14 mouse cellular contexts compared by ENCODE assay signal in the genomic region with DNA sequence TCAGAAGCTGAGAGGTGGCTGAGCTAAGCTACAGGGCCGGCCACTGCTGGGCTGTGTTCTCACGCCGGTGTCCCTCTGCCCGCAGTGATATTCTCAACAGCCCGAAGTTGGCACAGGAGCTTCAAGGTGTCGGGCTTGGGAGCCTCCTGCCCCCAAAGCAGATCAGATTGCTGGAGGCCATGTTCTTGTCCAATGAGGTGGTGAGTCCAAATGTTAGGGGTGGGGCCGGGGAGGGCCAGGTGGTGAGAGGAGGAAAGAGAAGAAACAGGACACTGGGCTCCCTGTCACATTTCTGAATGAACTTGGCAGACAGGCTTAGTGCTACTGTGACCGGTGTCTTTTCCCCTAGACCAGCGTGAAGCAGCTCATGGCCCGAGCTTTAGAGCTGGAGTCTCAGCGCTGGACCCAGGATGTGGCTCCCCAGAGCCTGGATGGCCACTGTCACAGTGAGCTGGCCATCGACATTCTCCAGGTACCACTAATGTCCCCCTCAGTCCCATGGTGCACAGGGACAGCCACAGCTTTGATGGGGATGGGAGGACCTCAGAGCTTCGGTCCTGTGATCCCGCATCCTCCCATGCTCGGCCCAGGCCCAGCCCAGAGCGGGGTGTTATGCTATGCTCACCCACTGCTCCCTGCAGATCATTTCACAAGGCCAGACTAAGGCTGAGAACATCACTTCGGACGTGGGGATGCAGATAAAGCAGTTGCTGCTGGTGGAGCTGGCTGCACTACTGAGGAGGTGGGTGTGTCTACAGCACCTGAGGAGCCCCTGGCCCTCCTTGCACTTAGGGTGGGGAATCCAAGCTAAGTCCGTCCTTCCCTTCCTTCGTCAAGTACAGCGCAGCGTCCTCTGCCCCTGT. TPM values are rescaled to one million over a fixed set of nuclear protein-coding genes. Genes with fewer than 3 reads are reported as not detected.
DNase-seq lines count a peak whose midpoint lies in the region; ATAC-seq and TF ChIP-seq lines count a peak whose summit lies in the region.
"Had no signal": no experiment of that assay in that cellular context is flagged by ENCODE, and none has a peak within 500 bp of the region (broad histone marks: within the 10 kb centered on the region; RNA-seq: fewer than 3 reads in every experiment).

No protein-coding gene starts in this region.

- peaks cover 69% of the 10 kb centered on the region for H3K27me3 ChIP-seq in embryonic facial prominence, embryonic 11.5 days (ENCODE audit: control insufficient read depth, insufficient read depth, low read length)

- no peaks in the 10 kb centered on the region for H3K36me3 ChIP-seq in embryonic facial prominence, embryonic 11.5 days (replicated peaks; ENCODE audit: control insufficient read depth, insufficient read depth, low read depth, low read length)
- peaks cover 58% of the 10 kb centered on the region for H3K36me3 ChIP-seq in macrophage (ENCODE audit: inconsistent target)
- H3K36me3 ChIP-seq: hindbrain, embryonic 13.5 days; limb, embryonic 13.5 days; lung, embryonic 15.5 days; midbrain, embryonic 13.5 days had no signal

- no peaks in the 10 kb centered on the region for H3K9me3 ChIP-seq in embryonic facial prominence, embryonic 11.5 days (replicated peaks; ENCODE audit: control insufficient read depth, low read length)
- H3K9me3 ChIP-seq: hindbrain, embryonic 13.5 days; limb, embryonic 13.5 days; lung, embryonic 15.5 days; midbrain, embryonic 13.5 days had no signal

- H3K27ac ChIP-seq in embryonic facial prominence, embryonic 11.5 days (replicated peaks; ENCODE audit: low read depth, low read length): no peak overlapping the region
- H3K27ac ChIP-seq in embryonic fibroblast, embryonic 13.5 days (ENCODE audit: insufficient read depth, low read length): peak overlapping the region; percentile 14; the same call in 1 of the 2 replicates
- peak overlapping the region; percentile 84 for H3K27ac ChIP-seq in macrophage
- H3K27ac ChIP-seq: hindbrain, embryonic 13.5 days; limb, embryonic 13.5 days; lung, embryonic 15.5 days; midbrain, embryonic 13.5 days had no signal

- no peak for TF ChIP-seq CTCF in embryonic fibroblast, embryonic 13.5 days (IDR thresholded peaks at IDR 0.05; ENCODE audit: borderline replicate concordance, insufficient read depth, low read length)

- DNase-seq in kidney, adult 18-20 months: peak; percentile 27
- no peak for DNase-seq in kidney, adult 8-10 months
- no peak for DNase-seq in embryonic facial prominence, embryonic 11.5 days (ENCODE audit: low spot score)
- no peak for DNase-seq in cerebellum, adult 9-11 months
- DNase-seq in layer of hippocampus, adult 11-12 months (ENCODE audit: low spot score): no peak
- DNase-seq: cerebellum, adult 11 months; right cerebral cortex, postnatal 25 days had no signal

- 0 out of 2 replicates have a peak, but pooled peaks have one; percentile 3 for ATAC-seq in embryonic facial prominence, embryonic 11.5 days (replicated peaks; ENCODE audit: insufficient number of reproducible peaks, low FRiP score, low TSS enrichment, low read depth)
- ATAC-seq: CD4-positive, CD25-positive, alpha-beta regulatory T cell, adult 4 months; midbrain, embryonic 13.5 days had no signal

- peaks cover 83% of the 10 kb centered on the region for H3K79me2 ChIP-seq in macrophage (ENCODE audit: inconsistent target)

- 16% methylated on average over 22 of the region's 22 CpGs for WGBS in embryonic facial prominence, embryonic 11.5 days
- 90% methylated on average over 22 of the region's 22 CpGs for WGBS in macrophage (ENCODE audit: missing documents)

- peaks cover 14% of the 10 kb centered on the region for H3K4me1 ChIP-seq in embryonic facial prominence, embryonic 11.5 days (ENCODE audit: control insufficient read depth, insufficient read depth, low read length)
- H3K4me1 ChIP-seq in embryonic fibroblast, embryonic 13.5 days (ENCODE audit: control insufficient read depth, insufficient read depth, low read length): peaks cover 37% of the 10 kb centered on the region

- H3K9ac ChIP-seq in embryonic facial prominence, embryonic 11.5 days (replicated peaks; ENCODE audit: low read length): no peak overlapping the region
- H3K9ac ChIP-seq: hindbrain, embryonic 13.5 days; limb, embryonic 13.5 days; lung, embryonic 15.5 days; midbrain, embryonic 13.5 days had no signal

- H3K4me3 ChIP-seq in embryonic facial prominence, embryonic 11.5 days (ENCODE audit: low read depth, low read length): no peak overlapping the region
- H3K4me3 ChIP-seq in embryonic fibroblast, embryonic 13.5 days (ENCODE audit: insufficient read depth, low read length): no peak overlapping the region
- H3K4me3 ChIP-seq in macrophage (ENCODE audit: inconsistent target): no peak overlapping the region
- H3K4me3 ChIP-seq: hindbrain, embryonic 13.5 days; limb, embryonic 13.5 days; lung, embryonic 15.5 days; midbrain, embryonic 13.5 days had no signal

- H3K4me2 ChIP-seq in embryonic facial prominence, embryonic 11.5 days (ENCODE audit: low read depth, low read length): no peak overlapping the region
- H3K4me2 ChIP-seq: hindbrain, embryonic 13.5 days; lung, embryonic 15.5 days; midbrain, embryonic 13.5 days had no signal

- TF ChIP-seq POLR2A in embryonic fibroblast, embryonic 13.5 days (IDR thresholded peaks at IDR 0.05; ENCODE audit: low read depth, low read length): no peak

RNA-seq across cellular contexts. Expression of gene Tnfaip2, which starts 5.9 kb away (rescaled TPM):
- 4.6 and 4.8 TPM in 2 replicates for polyA plus RNA-seq in embryonic facial prominence, embryonic 11.5 days (2014; fragmentation: Nextera tagmentation; extraction: Ambion mirVana)
- 46.5 and 58.6 TPM in 2 replicates for polyA plus RNA-seq in embryonic fibroblast, embryonic 13.5 days (2011; ENCODE audit: insufficient read length, low read depth, missing spikeins)
- total RNA-seq in macrophage (2018; cell fraction: chromatin; rRNA removed): over 10,000 TPM in 4 of 26 experiments, 1,000 to 10,000 TPM in 18, 100 to 1,000 TPM in 4; 785 to 11,990 (median 4,844) TPM
- total RNA-seq in macrophage (2018; cell fraction: cytosol; rRNA removed): 1,000 to 10,000 TPM in 8 of 26 experiments, 100 to 1,000 TPM in 18; 279 to 3,779 (median 516) TPM
- total RNA-seq in macrophage (2018; cell fraction: nucleus; rRNA removed): 1,000 to 10,000 TPM in 19 of 26 experiments, 100 to 1,000 TPM in 7; 417 to 7,545 (median 2,584) TPM
- 127 to 339 TPM (median 289 TPM) in 3 replicates for polyA plus RNA-seq in macrophage (2018)
- polyA plus RNA-seq: CD4-positive, CD25-positive, alpha-beta regulatory T cell, adult 4 months had no signal

RNA-seq across cellular contexts. Expression of gene Exoc3l4, which starts 31.3 kb away (rescaled TPM):
- 6.3 and 7.3 TPM in 2 replicates for polyA plus RNA-seq in embryonic facial prominence, embryonic 11.5 days (2014; fragmentation: Nextera tagmentation; extraction: Ambion mirVana)
- polyA plus RNA-seq in embryonic fibroblast, embryonic 13.5 days (2011; ENCODE audit: insufficient read length, low read depth, missing spikeins): 6.2 and 6.4 TPM in 2 replicates
- total RNA-seq in macrophage (2018; cell fraction: chromatin; rRNA removed): 100 to 1,000 TPM in 1 of 26 experiments, 10 to 100 TPM in 23, 1 to 10 TPM in 2; 9.1 to 109 (median 30.7) TPM
- total RNA-seq in macrophage (2018; cell fraction: cytosol; rRNA removed): 10 to 100 TPM in 20 of 26 experiments, 1 to 10 TPM in 6; 7.8 to 73.6 (median 15.0) TPM
- 100 to 1,000 TPM in 4 of 26 experiments, 10 to 100 TPM in 20, 1 to 10 TPM in 2; 8.3 to 170 (median 42.3) TPM for total RNA-seq in macrophage (2018; cell fraction: nucleus; rRNA removed)
- polyA plus RNA-seq in macrophage (2018): 8.0 to 13.2 TPM (median 12.5 TPM) in 3 replicates
- polyA plus RNA-seq: CD4-positive, CD25-positive, alpha-beta regulatory T cell, adult 4 months had no signal

RNA-seq across cellular contexts. Expression of gene Gm266, which starts 37.5 kb away (rescaled TPM):
- 23.9 and 27.9 TPM in 2 replicates for polyA plus RNA-seq in embryonic facial prominence, embryonic 11.5 days (2014; fragmentation: Nextera tagmentation; extraction: Ambion mirVana)
- polyA plus RNA-seq in embryonic fibroblast, embryonic 13.5 days (2011; ENCODE audit: insufficient read length, low read depth, missing spikeins): 0.72 TPM in 1 of 2 replicates, not detected in the other
- total RNA-seq in macrophage (2018; cell fraction: chromatin; rRNA removed): not detected
- under 1 TPM in 2 of 26 experiments, not detected in 24; 0.10 to 0.14 TPM for total RNA-seq in macrophage (2018; cell fraction: cytosol; rRNA removed)
- under 1 TPM in 1 of 26 experiments, not detected in 25; 0.86 TPM for total RNA-seq in macrophage (2018; cell fraction: nucleus; rRNA removed)
- not detected in 3 replicates for polyA plus RNA-seq in macrophage (2018)
- polyA plus RNA-seq: CD4-positive, CD25-positive, alpha-beta regulatory T cell, adult 4 months had no signal

RNA-seq across cellular contexts. Expression of gene Lbhd2, which starts 41.5 kb away (rescaled TPM):
- 0.45 TPM in 1 of 2 replicates, not detected in the other for polyA plus RNA-seq in embryonic facial prominence, embryonic 11.5 days (2014; fragmentation: Nextera tagmentation; extraction: Ambion mirVana)
- polyA plus RNA-seq in embryonic fibroblast, embryonic 13.5 days (2011; ENCODE audit: insufficient read length, low read depth, missing spikeins): not detected in 2 replicates
- not detected for total RNA-seq in macrophage (2018; cell fraction: chromatin; rRNA removed)
- total RNA-seq in macrophage (2018; cell fraction: cytosol; rRNA removed): not detected
- not detected for total RNA-seq in macrophage (2018; cell fraction: nucleus; rRNA removed)
- polyA plus RNA-seq in macrophage (2018): not detected in 3 replicates
- polyA plus RNA-seq: CD4-positive, CD25-positive, alpha-beta regulatory T cell, adult 4 months; midbrain, embryonic 13.5 days had no signal

Comparison
In these comparisons a context has a peak if more than half of its experiments do, and no peak if none do; other contexts are left out.
1. RNA of gene Gm266, which starts 37.5 kb away (polyA plus RNA-seq): 23.9 to 27.9 TPM in embryonic facial prominence, embryonic 11.5 days; 0.72 TPM in embryonic fibroblast, embryonic 13.5 days and not detected in macrophage; every median in the first group is over 10 times any median in the second.